Mouse (Mus musculus): Measurements from ENCODE around the gene Nlrp3. TPM values are rescaled to one million over a fixed set of nuclear protein-coding genes. Genes with fewer than 3 reads are reported as not detected.

Nlrp3 gene
- under 1 TPM; 0.64 to 0.92 TPM for total RNA-seq (2021)

DNA sequence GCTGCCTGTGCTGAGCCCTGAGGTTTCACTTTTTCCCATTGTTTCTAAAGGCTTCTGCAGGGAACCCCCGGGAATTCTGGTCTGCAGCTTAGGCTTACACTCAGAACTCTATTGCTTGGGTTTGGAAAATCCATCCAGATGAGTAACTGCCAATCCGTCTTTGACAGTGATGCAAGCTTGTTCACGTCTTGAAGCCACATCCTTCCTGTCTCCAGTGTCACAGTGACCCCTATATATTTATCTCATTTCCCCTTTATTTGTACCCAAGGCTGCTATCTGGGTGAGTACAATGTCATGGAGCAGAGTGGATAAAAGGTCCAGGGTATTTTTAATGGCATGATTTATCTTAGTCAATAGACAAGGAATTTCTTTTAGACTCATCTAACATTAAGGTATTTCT, at the start of gene Nlrp3:
Gene Nlrp3, plus strand, starts transcription at position 245 of the 400 bp plus-strand sequence.
- no peak for DNase-seq (ENCODE audit: extremely low spot score in 1 of 2, low spot score in 1 of 2)

DNA sequence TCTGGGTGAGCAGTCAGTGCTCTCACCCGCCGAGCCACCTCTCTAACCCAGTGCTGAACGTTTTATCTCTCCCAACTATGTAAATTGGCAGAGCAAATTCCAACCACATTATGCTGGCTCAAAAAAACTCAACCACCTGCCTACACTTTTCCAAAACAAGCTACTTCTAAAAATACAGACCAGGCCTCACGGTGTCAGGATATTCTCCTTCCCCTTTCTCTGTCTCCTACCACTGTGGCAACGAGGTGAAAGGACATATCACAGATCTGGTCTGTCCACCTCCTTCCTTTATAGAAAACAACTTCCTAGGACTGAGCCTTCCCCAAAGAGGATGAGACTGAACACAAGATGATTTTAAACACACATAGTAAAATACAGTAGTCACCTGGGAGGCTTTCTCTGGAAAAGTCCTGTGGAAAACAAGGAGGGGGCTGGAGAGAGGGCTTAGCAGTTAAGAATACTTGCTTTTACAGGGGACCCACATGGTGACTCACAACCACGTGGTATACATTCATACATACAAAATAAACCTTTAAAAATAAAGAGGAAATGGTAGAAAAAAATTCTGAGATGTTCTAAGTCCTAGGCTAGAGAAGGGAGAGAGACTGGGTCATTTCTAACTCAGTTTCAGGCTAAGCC, 44.6 kb upstream of the Nlrp3 start:
- DNase-seq (ENCODE audit: extremely low spot score in 1 of 2, low spot score in 1 of 2): no peak

DNA sequence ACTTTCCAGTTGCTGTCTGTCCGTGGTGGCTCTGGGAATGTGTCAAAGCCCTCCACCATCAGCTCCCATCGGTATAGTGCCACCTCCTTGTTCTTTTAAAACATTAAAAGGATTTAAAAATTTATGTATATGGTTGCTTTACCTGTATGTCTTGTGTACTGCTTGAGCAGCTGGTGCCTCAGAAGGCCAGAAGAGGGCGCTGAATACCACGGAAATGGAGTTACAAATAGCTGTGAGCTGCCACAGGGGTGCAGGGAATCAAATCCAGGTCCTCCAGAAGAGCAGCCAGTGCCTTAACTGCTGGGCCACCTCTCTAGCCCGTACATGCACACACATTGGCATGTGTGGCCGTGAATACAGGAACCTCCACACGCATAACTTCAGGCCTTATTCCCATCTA, 43.6 kb upstream of the Nlrp3 start:
- DNase-seq (ENCODE audit: extremely low spot score in 1 of 2, low spot score in 1 of 2): no peak

- DNase-seq (ENCODE audit: extremely low spot score in 1 of 2, low spot score in 1 of 2): no peak
Measured at GRCm38 (mm10) chr11:59501978-59502700, 39.2 kb upstream of the Nlrp3 start.

GRCm38 (mm10) chr11:59505351-59505838, 36.0 kb upstream of the Nlrp3 start:
- peak; percentile 23 to 33 for DNase-seq (ENCODE audit: extremely low spot score in 1 of 2, low spot score in 1 of 2)

- DNase-seq (ENCODE audit: extremely low spot score in 1 of 2, low spot score in 1 of 2): peak; percentile 60 to 62
Measured at GRCm38 (mm10) chr11:59505839-59506712, 35.3 kb upstream of the Nlrp3 start.

DNA sequence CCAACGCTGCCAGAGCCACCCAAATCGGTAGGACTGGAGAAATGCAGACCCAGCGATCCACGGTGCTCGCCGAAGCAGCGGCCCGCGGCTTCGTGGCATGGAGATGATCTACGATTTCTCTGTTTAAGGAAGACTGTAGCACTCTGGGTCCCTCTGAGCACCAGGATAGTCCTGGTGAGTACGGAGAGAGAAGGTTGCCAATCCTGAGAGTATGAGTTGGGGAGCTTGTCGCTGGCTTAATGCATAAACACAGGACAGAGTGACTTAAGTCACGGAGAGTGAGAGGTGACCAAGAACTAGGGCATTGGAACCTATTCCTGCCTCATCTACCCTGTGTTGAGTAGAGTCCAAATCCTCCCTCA, 34.7 kb upstream of the Nlrp3 start:
- DNase-seq (ENCODE audit: extremely low spot score in 1 of 2, low spot score in 1 of 2): no peak

DNA sequence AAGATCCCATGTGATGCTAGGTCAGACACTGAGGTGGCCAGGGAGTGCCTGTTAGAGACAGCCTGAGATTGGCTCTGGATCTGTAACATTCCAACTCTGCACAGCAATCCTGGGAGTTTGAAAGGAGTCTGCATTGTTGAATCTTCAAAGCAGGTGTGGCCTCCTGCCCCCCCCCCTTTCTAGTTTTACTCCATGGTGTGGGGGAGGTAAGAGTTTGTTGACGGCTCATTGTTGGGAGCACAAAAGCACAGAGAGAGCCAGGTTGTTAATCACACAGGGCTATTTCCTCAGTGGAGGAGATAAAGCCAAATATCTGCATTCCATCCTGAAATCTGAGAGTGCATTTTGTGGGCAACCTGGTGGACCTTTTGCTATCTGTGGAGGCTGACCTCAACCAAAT, 29.8 kb upstream of the Nlrp3 start:
- no peak for DNase-seq (ENCODE audit: extremely low spot score in 1 of 2, low spot score in 1 of 2)

DNA sequence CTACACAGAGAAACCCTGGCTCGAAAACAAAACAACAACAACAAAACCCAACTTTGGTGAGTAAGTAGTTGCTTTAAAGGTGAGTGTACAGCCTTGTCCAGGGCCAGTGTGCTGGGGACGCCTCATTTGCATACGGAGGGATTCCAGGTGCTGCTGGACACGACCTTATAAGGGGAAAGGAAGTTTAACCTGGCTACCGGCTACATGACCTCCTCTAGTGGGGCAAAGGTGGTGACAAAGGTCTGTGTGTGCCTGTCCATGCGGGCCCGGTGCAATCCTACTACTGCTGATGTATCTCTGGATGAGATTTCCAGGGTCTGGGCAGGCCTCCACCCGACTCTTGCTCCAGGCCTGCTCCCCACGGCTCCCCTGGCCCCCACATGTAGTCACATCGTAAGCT, 28.6 kb upstream of the Nlrp3 start:
- no peak for DNase-seq (ENCODE audit: extremely low spot score in 1 of 2, low spot score in 1 of 2)

GRCm38 (mm10) chr11:59513556-59513955, 27.8 kb upstream of the Nlrp3 start:
- DNase-seq (ENCODE audit: extremely low spot score in 1 of 2, low spot score in 1 of 2): no peak

DNA sequence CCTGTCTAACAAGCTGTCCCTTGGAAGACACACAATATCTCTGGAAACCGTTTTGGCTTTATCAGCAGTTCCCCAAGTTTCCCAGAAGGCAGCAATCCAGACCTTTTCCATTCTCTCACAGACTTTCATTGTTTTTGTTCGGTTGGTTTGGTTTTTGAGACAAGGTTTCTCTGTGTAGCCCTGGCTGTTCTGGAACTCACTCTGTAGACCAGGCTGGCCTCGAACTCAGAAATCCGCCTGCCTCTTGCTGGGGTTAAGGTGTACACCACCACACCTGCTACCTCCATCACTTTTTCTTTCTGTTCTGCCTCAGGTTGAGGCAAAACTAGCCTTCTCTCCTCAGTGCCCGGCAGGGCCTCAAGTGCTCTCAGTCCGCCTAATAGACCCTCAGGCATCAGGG, 27.0 kb upstream of the Nlrp3 start:
- DNase-seq (ENCODE audit: extremely low spot score in 1 of 2, low spot score in 1 of 2): no peak

DNA sequence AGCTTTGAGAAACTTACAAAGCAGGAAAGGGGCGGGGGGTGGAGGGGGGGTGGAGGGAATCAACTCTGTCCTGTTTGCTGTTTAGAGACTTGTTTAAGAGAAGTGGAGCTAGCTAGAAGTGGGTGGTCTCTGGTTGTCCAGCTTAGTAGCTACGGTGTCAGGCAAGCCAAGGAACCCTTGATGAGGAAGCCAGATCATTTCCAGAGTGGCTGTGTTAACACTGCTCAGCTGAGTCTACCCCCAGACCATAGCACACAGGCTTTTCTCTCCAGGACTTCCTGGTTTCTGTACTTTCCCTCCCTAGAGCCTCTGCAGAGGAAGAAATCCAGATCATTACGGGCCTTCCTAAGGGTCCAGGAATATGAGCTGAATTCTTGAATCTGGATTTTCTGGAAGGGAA, 26.6 kb upstream of the Nlrp3 start:
- DNase-seq (ENCODE audit: extremely low spot score in 1 of 2, low spot score in 1 of 2): no peak

GRCm38 (mm10) chr11:59517441-59517840, 23.9 kb upstream of the Nlrp3 start:
- DNase-seq (ENCODE audit: extremely low spot score in 1 of 2, low spot score in 1 of 2): no peak

DNA sequence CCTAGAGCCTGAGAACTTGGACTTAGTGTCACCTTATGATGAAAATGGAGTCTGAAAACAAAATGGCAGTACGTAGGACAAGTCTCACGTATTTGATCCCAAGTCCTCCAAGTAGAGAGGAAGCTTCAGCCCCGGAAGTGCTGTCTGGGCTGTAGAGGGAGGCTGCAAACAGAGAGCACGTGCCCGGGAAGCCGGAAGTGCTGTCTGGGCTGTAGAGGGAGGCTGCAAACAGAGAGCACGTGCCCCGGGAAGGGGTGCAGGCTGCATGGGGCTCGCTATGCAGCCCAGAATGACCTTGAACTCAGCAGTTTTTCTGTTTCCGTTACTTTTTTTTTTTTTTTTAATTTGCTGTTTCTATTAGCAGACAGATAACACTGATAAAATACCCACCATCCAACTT, 23.1 kb upstream of the Nlrp3 start:
- no peak for DNase-seq (ENCODE audit: extremely low spot score in 1 of 2, low spot score in 1 of 2)

DNA sequence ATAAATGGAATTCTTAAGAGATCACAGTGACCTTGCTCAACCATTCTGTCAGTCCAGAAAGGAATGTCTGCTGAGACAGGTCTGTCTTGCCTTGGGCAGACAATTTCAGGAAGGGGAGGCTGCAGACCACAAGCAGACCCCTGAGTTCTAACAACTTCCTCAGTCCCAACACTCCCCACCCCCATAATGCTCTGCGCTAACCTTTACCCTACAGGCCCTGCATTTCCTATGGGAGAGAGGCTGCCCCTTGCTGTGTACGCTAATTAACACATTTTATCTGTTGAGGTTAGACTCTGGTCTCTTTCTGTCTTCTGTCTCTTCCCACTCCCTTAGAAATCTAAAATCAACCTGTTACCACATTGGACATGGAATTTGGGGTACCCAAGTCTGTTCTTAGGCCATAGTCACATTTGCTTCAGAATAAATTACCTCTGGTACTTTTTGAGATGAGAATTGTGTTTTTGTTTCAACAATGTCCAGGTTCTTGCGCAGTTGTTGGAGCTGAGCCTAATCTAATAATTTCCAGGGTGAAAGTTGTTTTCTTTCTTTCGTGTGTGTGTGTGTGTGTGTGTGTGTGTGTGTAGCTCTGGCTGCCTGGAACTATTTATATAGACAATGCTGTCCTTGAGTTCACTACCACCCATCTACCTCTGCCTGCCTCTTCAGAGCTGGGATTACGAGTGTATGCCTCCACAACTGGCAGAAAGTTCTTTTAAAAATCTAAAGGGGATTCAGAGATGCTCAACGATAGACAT, 21.4 kb upstream of the Nlrp3 start:
- no peak for DNase-seq (ENCODE audit: extremely low spot score in 1 of 2, low spot score in 1 of 2)

DNA sequence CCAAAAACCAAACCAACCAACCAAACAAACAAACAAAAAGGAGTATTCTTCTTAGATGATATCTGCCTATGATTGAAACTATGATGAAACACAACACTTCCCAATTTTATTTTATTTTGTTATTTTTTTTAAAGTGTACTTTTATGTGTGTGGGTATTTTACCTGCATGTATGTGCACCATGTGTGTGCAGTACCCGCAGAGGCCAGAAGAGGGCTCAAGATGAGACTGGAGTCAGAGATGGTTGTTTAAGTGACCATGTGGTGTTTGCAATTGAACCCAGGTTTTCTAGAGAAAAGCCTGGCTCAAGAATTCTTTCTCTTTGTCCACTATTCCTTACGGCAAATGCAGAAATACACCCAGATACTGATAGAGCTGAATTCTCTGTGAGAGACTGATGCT, 17.2 kb upstream of the Nlrp3 start:
- DNase-seq (ENCODE audit: extremely low spot score in 1 of 2, low spot score in 1 of 2): no peak

- peak; percentile 54 to 84 for DNase-seq (ENCODE audit: extremely low spot score in 1 of 2, low spot score in 1 of 2)
Measured at GRCm38 (mm10) chr11:59525237-59525636, 16.1 kb upstream of the Nlrp3 start.

DNA sequence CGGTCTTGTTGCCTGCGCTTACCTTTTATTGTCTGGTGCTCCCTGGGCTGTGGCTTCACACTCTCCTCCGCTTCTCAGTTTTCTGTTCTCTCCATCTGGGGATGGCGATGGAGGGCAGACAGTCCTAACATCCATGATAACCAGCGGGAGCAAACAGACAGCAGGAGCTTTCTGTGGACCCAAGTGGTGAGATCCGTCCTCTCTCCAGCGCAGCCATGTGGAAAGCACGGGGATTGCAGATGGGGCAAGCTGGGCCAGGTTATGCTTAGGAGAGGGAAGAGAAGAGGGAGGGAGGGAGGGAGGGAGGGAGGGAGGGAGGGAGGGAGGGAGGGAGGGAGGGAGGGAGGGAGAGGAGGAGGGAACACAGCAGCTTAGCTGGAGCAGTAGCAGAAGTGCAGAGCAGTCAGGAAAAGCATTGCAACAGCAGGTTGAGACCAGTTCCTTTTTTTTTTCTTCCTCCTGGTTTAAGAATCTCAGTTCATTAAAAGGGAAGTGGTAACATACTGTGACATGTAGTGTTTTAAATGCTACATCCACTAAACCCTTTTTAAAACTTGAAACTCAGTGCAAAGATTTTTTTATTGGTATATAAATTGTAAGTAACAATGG, 14.8 kb upstream of the Nlrp3 start, which contains the start of gene Zkscan17:
Gene Zkscan17, minus strand, starts transcription at position 280 of the 609 bp plus-strand sequence.
- no peak for DNase-seq (ENCODE audit: extremely low spot score in 1 of 2, low spot score in 1 of 2)

DNA sequence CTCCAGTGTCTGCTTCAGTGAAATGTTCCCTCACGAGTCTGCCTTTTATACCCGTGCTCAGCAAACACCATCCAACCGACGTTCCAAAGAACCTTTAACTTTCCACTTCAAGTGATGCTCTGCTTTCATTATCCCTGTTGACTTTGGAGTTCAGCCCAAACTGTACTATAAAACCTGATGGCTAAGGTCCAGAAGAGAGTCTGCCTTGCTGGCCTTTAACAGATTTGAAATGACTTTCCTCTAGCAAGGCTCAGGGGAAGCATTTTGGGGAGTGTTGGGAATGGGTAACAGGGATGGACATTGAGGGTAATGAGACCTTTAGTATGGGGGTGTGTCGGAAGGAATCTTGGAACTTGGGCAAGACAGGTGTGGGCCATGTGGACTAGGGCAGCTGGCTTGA, 11.1 kb upstream of the Nlrp3 start:
- DNase-seq (ENCODE audit: extremely low spot score in 1 of 2, low spot score in 1 of 2): no peak

Data from layer of hippocampus, postnatal 25 days (tissue).